Mouse (Mus musculus): Measurements from ENCODE around the gene Noxa1. TPM values are rescaled to one million over a fixed set of nuclear protein-coding genes. Genes with fewer than 3 reads are reported as not detected.

Noxa1 gene
- polyA plus RNA-seq, 1 experiment from 2014 or later: not detected

GRCm38 (mm10) chr2:25085571-25085970, 9.4 kb downstream of the Noxa1 start:
- no peak overlapping the region for H3K4me2 ChIP-seq (ENCODE audit: low read length)
- H3K27ac ChIP-seq (replicated peaks; ENCODE audit: low read depth, low read length): no peak overlapping the region
- H3K4me1 ChIP-seq (ENCODE audit: control insufficient read depth, insufficient read depth, low read length): no peaks in the 10 kb centered on the region
- no peaks in the 10 kb centered on the region for H3K27me3 ChIP-seq (ENCODE audit: control insufficient read depth, insufficient read depth, low read length)
- H3K9me3 ChIP-seq (ENCODE audit: control insufficient read depth, low read length): no peaks in the 10 kb centered on the region
- H3K4me3 ChIP-seq (replicated peaks; ENCODE audit: low read depth, low read length): no peak overlapping the region
- no peak overlapping the region for H3K9ac ChIP-seq (replicated peaks; ENCODE audit: low read length)
- DNase-seq: no peak
- 85% methylated on average over 5 of the region's 5 CpGs for WGBS
- no peaks in the 10 kb centered on the region for H3K36me3 ChIP-seq (ENCODE audit: control insufficient read depth, insufficient read depth, low read length)
- no peak for ATAC-seq (ENCODE audit: low FRiP score, low TSS enrichment)

- H3K27ac ChIP-seq (replicated peaks; ENCODE audit: low read depth, low read length): no peak overlapping the region
- no peaks in the 10 kb centered on the region for H3K36me3 ChIP-seq (ENCODE audit: control insufficient read depth, insufficient read depth, low read length)
- no peaks in the 10 kb centered on the region for H3K27me3 ChIP-seq (ENCODE audit: control insufficient read depth, insufficient read depth, low read length)
- 78% methylated on average over 4 of the region's 4 CpGs for WGBS
- ATAC-seq (ENCODE audit: low FRiP score, low TSS enrichment): no peak
- H3K9me3 ChIP-seq (ENCODE audit: control insufficient read depth, low read length): no peaks in the 10 kb centered on the region
- no peaks in the 10 kb centered on the region for H3K4me1 ChIP-seq (ENCODE audit: control insufficient read depth, insufficient read depth, low read length)
- H3K4me2 ChIP-seq (ENCODE audit: low read length): no peak overlapping the region
- no peak overlapping the region for H3K4me3 ChIP-seq (replicated peaks; ENCODE audit: low read depth, low read length)
- DNase-seq: no peak
- H3K9ac ChIP-seq (replicated peaks; ENCODE audit: low read length): no peak overlapping the region
Observed at GRCm38 (mm10) chr2:25083697-25084096, 11.3 kb downstream of the Noxa1 start.

GRCm38 (mm10) chr2:25080076-25080475, 14.9 kb downstream of the Noxa1 start, which contains the start of gene Entpd8:
Gene Entpd8, plus strand, starts transcription at chr2:25080304.
- 62% methylated on average over 5 of the region's 5 CpGs for WGBS
- Histone ChIP-seq H3K4me3 (replicated peaks; ENCODE audit: low read depth, low read length) (no peak within 1 kb of the TSS), H3K27me3 (ENCODE audit: control insufficient read depth, insufficient read depth, low read length) (no peaks in the 10 kb centered on the region), H3K4me1 (ENCODE audit: control insufficient read depth, insufficient read depth, low read length) (no peaks in the 10 kb centered on the region), H3K9ac (replicated peaks; ENCODE audit: low read length) (no peak within 1 kb of the TSS), H3K36me3 (ENCODE audit: control insufficient read depth, insufficient read depth, low read length) (no peaks in the 10 kb centered on the region), H3K9me3 (ENCODE audit: control insufficient read depth, low read length) (no peaks in the 10 kb centered on the region), H3K4me2 (ENCODE audit: low read length) (no peak within 1 kb of the TSS), H3K27ac (replicated peaks; ENCODE audit: low read depth, low read length) (no peak within 1 kb of the TSS)
- DNase-seq: no peak
- ATAC-seq (ENCODE audit: low FRiP score, low TSS enrichment): no peak

- Histone ChIP-seq H3K9me3 (ENCODE audit: control insufficient read depth, low read length) (no peaks in the 10 kb centered on the region), H3K27me3 (ENCODE audit: control insufficient read depth, insufficient read depth, low read length) (no peaks in the 10 kb centered on the region), H3K27ac (replicated peaks; ENCODE audit: low read depth, low read length) (no peak overlapping the region), H3K4me1 (ENCODE audit: control insufficient read depth, insufficient read depth, low read length) (no peaks in the 10 kb centered on the region), H3K4me2 (ENCODE audit: low read length) (no peak overlapping the region), H3K9ac (replicated peaks; ENCODE audit: low read length) (no peak overlapping the region), H3K4me3 (replicated peaks; ENCODE audit: low read depth, low read length) (no peak overlapping the region), H3K36me3 (ENCODE audit: control insufficient read depth, insufficient read depth, low read length) (no peaks in the 10 kb centered on the region)
- DNase-seq (no peak), ATAC-seq (ENCODE audit: low FRiP score, low TSS enrichment) (no peak)
- 75% methylated on average over 1 of the region's 1 CpGs for WGBS
Observed at GRCm38 (mm10) chr2:25078967-25079366, 16.0 kb downstream of the Noxa1 start.

GRCm38 (mm10) chr2:25075506-25075905, 19.4 kb downstream of the Noxa1 start:
- H3K36me3 ChIP-seq (ENCODE audit: control insufficient read depth, insufficient read depth, low read length): no peaks in the 10 kb centered on the region
- 56% methylated on average over 4 of the region's 4 CpGs for WGBS
- DNase-seq (no peak), ATAC-seq (ENCODE audit: low FRiP score, low TSS enrichment) (no peak)
- no peak overlapping the region for H3K9ac ChIP-seq (replicated peaks; ENCODE audit: low read length)
- no peak overlapping the region for H3K4me3 ChIP-seq (replicated peaks; ENCODE audit: low read depth, low read length)
- H3K27me3 ChIP-seq (ENCODE audit: control insufficient read depth, insufficient read depth, low read length): no peaks in the 10 kb centered on the region
- H3K4me1 ChIP-seq (ENCODE audit: control insufficient read depth, insufficient read depth, low read length): no peaks in the 10 kb centered on the region
- no peaks in the 10 kb centered on the region for H3K9me3 ChIP-seq (ENCODE audit: control insufficient read depth, low read length)
- no peak overlapping the region for H3K4me2 ChIP-seq (ENCODE audit: low read length)
- H3K27ac ChIP-seq (replicated peaks; ENCODE audit: low read depth, low read length): no peak overlapping the region

GRCm38 (mm10) chr2:25072398-25072797, 22.6 kb downstream of the Noxa1 start:
- no peaks in the 10 kb centered on the region for H3K36me3 ChIP-seq (ENCODE audit: control insufficient read depth, insufficient read depth, low read length)
- 93% methylated on average over 4 of the region's 4 CpGs for WGBS
- H3K27ac ChIP-seq (replicated peaks; ENCODE audit: low read depth, low read length): no peak overlapping the region
- no peaks in the 10 kb centered on the region for H3K27me3 ChIP-seq (ENCODE audit: control insufficient read depth, insufficient read depth, low read length)
- no peak overlapping the region for H3K4me3 ChIP-seq (replicated peaks; ENCODE audit: low read depth, low read length)
- H3K4me2 ChIP-seq (ENCODE audit: low read length): no peak overlapping the region
- no peak overlapping the region for H3K9ac ChIP-seq (replicated peaks; ENCODE audit: low read length)
- ATAC-seq (ENCODE audit: low FRiP score, low TSS enrichment) (no peak), DNase-seq (no peak)
- H3K9me3 ChIP-seq (ENCODE audit: control insufficient read depth, low read length): no peaks in the 10 kb centered on the region
- no peaks in the 10 kb centered on the region for H3K4me1 ChIP-seq (ENCODE audit: control insufficient read depth, insufficient read depth, low read length)

GRCm38 (mm10) chr2:25069537-25069936, 25.4 kb downstream of the Noxa1 start:
- Histone ChIP-seq H3K9ac (replicated peaks; ENCODE audit: low read length) (no peak overlapping the region), H3K9me3 (ENCODE audit: control insufficient read depth, low read length) (no peaks in the 10 kb centered on the region), H3K27me3 (ENCODE audit: control insufficient read depth, insufficient read depth, low read length) (no peaks in the 10 kb centered on the region), H3K36me3 (ENCODE audit: control insufficient read depth, insufficient read depth, low read length) (no peaks in the 10 kb centered on the region), H3K4me1 (ENCODE audit: control insufficient read depth, insufficient read depth, low read length) (no peaks in the 10 kb centered on the region), H3K4me3 (replicated peaks; ENCODE audit: low read depth, low read length) (no peak overlapping the region), H3K4me2 (ENCODE audit: low read length) (no peak overlapping the region), H3K27ac (replicated peaks; ENCODE audit: low read depth, low read length) (no peak overlapping the region)
- WGBS: 77% methylated on average over 4 of the region's 4 CpGs
- DNase-seq (no peak), ATAC-seq (ENCODE audit: low FRiP score, low TSS enrichment) (no peak)

GRCm38 (mm10) chr2:25066552-25066951, 28.4 kb downstream of the Noxa1 start:
- no peaks in the 10 kb centered on the region for H3K4me1 ChIP-seq (ENCODE audit: control insufficient read depth, insufficient read depth, low read length)
- H3K4me2 ChIP-seq (ENCODE audit: low read length): no peak overlapping the region
- 87% methylated on average over 4 of the region's 4 CpGs for WGBS
- no peak for DNase-seq
- H3K9me3 ChIP-seq (ENCODE audit: control insufficient read depth, low read length): no peaks in the 10 kb centered on the region
- H3K9ac ChIP-seq (replicated peaks; ENCODE audit: low read length): no peak overlapping the region
- no peaks in the 10 kb centered on the region for H3K27me3 ChIP-seq (ENCODE audit: control insufficient read depth, insufficient read depth, low read length)
- ATAC-seq (ENCODE audit: low FRiP score, low TSS enrichment): no peak
- H3K36me3 ChIP-seq (ENCODE audit: control insufficient read depth, insufficient read depth, low read length): peaks cover 12% of the 10 kb centered on the region
- H3K4me3 ChIP-seq (replicated peaks; ENCODE audit: low read depth, low read length): no peak overlapping the region
- no peak overlapping the region for H3K27ac ChIP-seq (replicated peaks; ENCODE audit: low read depth, low read length)

GRCm38 (mm10) chr2:25065537-25065936, 29.4 kb downstream of the Noxa1 start:
- ATAC-seq (ENCODE audit: low FRiP score, low TSS enrichment) (no peak), DNase-seq (no peak)
- Histone ChIP-seq H3K4me2 (ENCODE audit: low read length) (no peak overlapping the region), H3K4me3 (replicated peaks; ENCODE audit: low read depth, low read length) (no peak overlapping the region), H3K27ac (replicated peaks; ENCODE audit: low read depth, low read length) (no peak overlapping the region), H3K9me3 (ENCODE audit: control insufficient read depth, low read length) (no peaks in the 10 kb centered on the region), H3K4me1 (ENCODE audit: control insufficient read depth, insufficient read depth, low read length) (no peaks in the 10 kb centered on the region), H3K9ac (replicated peaks; ENCODE audit: low read length) (no peak overlapping the region), H3K27me3 (ENCODE audit: control insufficient read depth, insufficient read depth, low read length) (no peaks in the 10 kb centered on the region), H3K36me3 (ENCODE audit: control insufficient read depth, insufficient read depth, low read length) (peaks cover 22% of the 10 kb centered on the region)

Data from midbrain, embryonic 14.5 days (tissue).